Mouse (Mus musculus) urinary bladder, postnatal 14 days (tissue): ENCODE data around the gene Hist2h4.
"Not testable (repeated sequence)": the region's sequence is repeated elsewhere in the genome, so short reads cannot be mapped to it uniquely, and the experiment has no call there.

Source experiments
- DNase-seq: peaks from one replicate; pipeline ENCODE4 v3.0.0; 2021; ENCODE audit warnings: low spot score

Hist2h4 gene

DNA sequence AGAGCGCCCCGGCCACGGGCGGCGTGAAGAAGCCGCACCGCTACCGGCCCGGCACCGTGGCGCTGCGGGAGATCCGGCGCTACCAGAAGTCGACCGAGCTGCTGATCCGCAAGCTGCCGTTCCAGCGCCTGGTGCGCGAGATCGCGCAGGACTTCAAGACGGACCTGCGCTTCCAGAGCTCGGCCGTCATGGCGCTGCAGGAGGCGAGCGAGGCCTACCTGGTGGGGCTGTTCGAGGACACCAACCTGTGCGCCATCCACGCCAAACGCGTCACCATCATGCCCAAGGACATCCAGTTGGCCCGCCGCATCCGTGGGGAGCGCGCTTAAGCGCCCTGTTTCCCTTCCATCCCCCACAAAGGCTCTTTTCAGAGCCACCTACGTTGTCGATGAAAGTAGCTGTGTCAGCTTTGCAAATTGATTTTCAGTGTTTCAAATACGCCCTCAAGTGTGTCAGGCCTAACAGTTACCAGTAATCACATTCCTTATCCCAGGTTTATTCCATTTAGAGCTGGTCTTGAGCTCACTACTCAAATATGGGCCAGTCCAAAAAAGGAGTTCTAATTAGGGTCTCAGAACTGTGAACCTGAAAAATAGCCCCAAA is 5.8 kb upstream of the Hist2h4 start:
- not testable (repeated sequence) for DNase-seq

DNA sequence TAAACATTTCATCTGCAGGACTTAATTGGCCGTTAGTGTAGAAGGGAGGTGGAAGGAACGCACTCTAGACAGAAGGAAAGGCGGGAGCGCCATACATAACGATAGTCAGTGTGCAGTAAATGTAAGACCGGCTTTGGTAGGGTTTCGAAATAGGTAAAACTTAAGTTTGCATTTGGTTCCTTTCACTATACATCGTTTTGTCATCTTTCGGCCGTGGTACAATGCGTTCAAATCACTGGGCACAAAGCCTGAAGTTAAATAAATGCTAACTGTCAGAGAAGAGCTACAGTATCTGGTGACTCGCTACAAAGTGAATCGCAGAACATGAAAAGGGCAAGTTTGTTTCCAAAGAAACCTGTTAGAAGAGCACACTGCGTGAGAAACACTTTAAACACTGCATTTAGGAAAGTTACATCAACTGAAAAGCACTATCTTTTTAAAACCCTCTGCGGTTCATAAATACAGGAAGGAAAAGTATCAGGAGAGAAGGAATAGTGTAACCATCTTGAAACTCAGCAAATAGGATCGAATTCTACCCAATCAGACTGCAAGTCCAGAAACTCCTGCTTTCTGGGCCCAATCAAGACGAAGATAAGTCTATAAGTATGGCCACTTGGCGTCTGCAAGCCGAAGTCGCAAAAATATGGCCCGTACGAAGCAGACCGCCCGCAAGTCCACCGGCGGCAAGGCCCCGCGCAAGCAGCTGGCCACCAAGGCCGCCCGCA is 5.1 kb upstream of the Hist2h4 start, which contains the start of gene Hist2h3b:
Gene Hist2h3b, plus strand, starts transcription at position 604 of the 725 bp plus-strand sequence.
- DNase-seq = peak; percentile 80

DNA sequence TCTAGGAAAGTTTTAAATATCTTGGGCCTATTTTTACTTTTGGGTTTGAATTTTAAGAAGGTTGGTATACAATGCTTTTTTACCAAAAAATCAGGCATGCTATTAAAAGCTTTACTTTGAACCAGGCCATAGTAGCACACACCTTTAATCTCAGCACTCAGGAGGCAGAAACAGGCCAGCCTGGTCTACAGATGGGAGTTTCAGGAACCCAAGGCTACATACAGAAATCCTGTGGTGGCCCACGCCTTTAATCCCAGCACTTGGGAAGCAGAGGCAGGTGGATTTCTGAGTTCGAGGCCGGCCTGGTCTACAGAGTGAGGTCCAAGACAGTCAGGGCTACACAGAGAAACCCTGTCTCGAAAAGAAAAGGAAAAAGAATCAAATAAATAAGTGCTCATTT is 4.4 kb upstream of the Hist2h4 start:
- DNase-seq = no peak

DNA sequence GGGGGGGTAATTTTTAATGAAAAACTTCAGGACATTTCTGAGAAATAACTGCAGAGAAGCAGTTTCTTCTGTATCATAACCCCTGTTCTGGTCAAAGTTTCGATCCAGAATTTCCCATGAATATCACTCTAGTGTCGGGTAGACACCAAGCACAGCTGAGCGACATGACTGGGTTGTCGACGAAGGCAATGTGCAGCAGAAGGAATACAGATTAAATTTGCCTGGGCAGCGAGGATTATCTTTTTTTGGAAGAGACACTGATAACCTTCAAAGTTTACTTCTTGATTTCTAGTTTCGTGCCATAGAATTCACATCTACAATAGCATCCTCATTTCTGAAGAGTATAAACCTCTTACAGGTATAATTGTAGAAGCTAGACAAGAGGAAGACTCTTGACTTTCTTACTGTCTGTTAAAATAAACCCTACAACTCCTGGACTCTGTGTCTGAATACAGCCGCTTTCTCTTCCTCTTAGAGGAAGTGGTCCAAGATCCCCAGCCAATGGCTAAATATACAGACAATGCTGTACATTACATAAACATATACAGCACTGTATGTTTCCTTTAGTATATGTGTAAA is 3.1 kb upstream of the Hist2h4 start:
- DNase-seq = no peak

DNA sequence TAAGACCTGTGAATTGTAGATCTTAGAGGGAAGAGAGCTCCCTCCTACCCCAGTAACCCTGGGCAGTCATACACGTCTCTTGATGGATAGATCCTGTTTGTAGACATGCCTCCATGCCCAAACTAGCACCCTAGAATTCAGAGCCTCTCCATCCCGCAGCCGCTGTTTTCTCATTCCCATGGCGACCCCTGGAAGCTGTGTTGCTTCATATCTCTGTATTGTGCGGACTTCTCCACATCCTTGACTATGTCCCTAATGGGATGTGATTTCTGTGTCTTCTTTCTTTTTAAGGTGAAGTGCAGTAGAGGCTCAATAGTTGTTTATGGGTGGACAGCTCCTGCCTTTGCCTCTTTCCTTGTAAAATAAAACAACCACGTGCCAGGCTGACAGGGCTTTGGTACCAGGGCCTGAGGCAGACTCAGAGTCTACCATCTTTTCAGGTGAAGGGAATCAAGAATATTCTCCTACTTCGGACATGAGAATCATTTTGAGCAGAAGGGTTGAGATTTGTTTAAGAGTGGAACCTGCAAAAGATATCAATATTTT is 1.4 kb upstream of the Hist2h4 start:
- DNase-seq = no peak

DNA sequence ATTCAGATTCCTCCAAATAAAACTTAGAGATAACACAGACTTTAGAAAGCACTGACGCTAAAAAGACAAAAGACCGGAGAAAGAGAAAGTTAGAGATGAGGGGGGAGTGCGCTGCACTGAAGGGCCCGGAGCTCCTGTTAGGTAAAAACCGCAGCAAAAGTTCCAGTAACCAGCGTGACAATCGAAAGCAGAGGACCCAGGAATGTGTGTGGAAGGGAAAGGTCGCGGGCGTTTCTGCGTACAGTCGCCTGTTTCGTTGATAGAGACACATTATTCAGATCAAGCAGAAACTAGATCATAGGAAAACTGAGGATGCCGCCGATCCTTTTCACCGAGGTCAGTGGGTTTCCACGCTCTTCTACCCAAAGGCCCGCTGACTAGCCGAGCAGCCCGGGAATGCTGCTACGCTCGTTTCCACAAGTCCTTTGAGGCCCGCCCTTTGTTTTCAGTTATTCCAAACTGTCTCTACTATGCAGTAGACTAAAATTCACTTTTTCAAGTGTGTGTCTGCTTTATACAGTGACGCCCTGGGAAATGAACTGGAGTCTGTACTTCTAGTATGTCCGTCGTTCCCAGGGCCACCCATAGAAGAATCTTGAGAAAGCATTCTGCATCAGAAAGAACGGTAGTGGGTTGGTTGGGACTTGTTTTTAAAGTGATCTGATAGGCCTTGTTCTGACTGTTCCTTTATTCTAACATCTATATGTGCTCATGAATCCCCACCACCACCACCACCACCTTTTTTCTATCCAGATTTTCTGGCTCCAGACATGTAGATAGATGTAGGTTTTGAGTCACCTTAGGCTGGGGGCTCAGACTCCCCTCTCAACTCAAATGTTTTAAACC is 670 bp upstream of the Hist2h4 start:
- DNase-seq = peak; percentile 62

DNA sequence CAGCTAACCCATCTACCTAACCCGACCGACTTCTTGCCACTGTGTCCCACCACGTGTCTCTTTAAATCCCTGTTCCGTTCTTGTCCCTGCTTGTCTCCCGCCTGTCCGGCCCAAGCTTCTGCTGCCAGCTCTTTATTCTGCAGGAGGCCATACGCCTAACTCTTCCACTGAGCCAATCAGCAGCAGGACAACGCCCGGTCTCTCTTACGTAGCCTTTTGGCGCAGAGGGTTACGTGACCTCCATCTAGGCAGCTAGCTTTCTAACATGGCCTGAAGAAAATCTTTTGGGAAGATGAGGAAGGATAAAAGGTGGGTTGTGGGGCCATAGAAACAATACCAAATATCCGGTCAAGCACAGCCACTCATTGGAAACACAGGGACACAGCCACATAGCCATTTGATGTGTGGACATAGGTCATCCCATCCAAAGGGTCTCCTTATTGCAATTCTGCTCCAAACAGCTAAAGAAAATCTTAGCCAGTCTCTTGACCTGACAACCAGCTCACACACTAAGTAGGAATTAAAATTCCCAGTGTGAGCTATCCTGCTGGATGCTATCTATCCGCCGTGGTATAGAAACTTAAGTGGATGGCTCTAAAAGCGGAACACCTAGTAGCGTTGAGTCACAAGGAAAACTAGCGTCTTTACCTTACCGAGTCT is 765 bp downstream of the Hist2h4 start:
- DNase-seq = peak; percentile 89

DNA sequence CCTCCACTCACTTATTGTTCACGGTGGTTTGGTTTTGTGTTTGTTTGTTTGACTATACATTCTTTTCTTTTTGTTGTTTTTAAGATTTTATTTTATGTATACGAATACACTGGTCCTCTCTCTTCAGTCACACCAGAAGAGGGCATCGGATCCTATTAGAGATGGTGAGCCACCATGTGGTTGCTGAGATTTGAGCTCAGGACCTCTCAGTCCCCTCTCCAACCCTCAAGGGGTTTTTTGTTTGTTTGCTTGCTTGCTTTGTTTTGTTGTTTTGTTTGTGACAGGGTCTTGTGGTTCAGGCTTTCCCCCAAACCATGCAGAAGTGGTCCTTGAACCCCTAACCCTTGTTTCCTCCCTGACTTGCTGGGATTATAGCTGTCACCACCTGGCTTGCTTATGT is 1.5 kb downstream of the Hist2h4 start:
- no peak for DNase-seq

DNA sequence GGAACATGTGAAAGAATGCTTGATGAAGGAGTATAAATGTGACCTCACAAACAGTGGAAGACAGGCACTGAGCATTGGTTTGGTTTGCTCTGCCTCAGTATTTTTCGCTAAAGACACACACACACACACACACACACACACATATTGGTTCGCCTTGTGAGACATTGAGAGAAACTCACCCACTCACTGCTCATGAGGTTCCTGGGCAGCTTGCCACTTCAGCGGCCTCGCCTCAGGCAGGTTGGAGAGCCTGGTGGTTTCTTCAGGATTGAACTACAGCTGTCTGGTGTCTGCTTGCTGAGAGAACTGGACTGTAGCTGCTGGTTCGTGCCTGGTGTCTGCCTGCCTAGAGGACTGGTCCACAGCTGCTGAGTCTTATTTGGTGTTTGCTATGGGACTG is 2.9 kb downstream of the Hist2h4 start:
- DNase-seq = no peak

DNA sequence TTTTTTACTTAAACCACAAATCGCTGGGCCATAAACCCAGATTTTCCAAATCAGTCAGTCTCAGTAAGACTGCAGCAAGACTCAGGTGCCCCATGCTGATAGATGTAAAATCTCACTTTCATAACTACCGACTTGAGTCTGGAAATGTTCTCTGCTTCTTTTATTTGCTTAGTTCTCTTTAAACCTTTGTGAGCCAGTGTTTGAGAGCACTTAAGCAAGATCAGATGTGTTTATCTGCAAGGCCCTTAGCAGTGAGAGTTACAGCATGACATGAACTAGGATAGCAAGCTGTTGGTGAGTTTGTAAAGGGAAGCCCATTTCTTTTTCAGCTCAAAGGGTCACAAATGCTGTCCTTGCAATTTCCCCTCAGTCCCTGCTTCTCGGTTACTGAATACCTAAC is 5.9 kb downstream of the Hist2h4 start:
- DNase-seq = no peak

DNA sequence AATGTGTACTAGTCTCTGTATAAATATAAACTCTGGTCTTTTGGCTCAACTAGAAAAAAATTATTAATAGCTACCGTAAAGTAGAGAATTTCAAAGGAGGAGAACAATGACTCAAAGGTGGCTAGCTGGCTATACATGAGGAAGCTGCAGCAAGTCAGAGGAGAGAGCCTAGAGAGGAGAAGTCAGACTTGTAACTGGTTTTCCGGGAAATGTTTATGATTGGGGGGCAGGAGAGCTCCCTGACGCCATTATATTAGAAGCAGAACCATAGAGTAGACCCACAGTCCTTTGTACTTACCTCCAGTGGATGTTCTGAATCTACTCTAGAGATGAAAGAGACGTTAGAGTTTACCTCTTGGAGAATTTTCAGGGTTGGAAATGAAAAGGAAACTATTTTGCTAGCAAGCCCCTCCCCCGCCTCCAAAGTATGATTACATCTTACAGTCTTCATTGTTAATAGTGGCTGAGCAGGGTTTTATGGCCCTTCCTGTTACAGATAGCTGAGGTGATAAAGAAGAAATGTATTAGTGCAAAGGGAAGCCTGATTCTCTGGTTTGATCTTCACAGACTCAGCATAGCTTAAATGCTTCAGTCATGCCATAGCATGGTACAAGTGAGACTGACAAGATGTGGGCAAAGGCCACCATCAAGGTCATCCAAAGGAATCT is 7.1 kb downstream of the Hist2h4 start:
- DNase-seq = no peak

DNA sequence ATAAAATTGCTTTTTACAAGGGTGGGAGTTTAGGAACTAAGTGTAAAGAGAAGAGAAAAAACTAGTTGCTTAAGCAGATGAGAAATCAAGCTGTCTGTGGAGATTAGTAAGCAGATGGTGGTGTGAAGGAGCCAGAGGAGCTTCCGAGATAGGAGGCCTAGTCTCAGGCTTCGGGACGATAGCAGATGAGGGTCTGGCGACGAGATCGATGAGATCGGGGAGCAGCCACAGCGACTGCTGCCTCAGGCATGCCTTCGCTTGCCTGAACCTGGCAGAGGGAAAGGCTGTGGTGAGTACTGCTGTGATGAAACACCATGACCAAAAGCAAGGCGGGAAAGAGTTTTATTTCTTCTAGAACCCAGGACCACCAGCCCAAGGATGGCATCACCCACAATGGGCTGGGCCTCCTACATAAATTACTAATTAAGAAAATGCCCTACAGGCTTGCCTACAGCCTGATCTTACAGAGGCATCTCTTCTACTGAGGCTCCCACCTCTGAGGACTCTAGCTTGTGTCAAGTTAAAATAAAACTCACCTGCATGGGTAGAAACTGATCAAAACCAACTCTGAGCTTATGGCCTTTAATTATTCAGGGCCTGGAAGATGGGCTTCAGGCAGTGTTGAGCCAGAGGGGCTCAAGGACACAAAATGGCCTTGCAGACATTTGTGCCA is 8.3 kb downstream of the Hist2h4 start:
- peak; percentile 70 for DNase-seq

DNA sequence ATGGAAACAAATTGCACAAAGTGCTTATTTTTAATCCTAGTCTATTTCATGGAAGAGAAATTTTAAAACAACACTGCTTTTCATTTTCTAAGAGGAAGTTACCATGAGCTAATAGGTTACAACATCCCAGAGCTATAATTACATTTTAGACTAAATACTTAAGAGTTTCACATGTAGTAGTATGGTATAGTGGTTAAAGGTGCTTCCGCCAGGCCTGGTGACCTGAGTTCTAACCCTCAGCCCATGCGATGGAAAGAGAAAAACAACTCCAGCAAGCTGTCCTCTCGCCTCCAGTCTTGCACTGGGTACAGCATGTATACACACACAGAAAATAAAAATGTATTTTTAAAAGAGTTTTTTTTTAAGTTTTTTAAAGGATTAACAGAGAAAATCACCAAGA is 11.3 kb downstream of the Hist2h4 start:
- DNase-seq = no peak

DNA sequence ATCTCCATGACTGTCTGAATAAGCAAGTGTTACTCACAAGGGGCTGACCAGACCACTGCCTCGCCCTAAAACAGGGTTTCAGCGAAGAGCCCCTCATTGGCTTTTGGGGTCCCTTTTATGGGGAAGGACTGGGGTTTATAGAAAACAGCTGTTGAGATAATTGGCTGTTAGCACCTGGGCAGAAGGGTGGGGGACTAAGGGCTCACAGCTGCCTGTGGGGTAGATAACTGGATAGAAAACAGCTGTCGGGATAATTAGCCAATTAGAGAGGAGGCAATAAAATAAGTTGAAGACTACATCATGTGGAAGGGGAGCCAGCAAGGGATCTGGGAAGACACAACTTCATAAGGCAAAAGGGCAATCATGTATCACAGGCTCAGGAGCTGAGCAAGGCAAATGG is 12.2 kb downstream of the Hist2h4 start:
- DNase-seq = no peak

DNA sequence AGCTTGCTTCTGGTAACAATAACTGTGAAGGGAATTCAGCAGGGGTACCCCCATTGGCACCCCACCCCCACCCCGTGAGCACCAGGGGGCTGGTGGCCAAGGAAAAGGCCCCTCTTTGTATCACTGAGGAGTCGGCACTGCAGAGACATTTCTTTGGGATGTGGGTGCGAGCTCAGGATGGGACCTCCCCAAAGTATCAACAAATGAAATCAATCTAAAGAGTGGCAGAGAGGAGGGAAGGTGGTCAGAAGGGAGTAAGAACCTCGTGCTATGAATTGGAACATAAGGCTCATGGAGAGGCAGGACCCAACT is 14.1 kb downstream of the Hist2h4 start:
- DNase-seq = no peak

DNA sequence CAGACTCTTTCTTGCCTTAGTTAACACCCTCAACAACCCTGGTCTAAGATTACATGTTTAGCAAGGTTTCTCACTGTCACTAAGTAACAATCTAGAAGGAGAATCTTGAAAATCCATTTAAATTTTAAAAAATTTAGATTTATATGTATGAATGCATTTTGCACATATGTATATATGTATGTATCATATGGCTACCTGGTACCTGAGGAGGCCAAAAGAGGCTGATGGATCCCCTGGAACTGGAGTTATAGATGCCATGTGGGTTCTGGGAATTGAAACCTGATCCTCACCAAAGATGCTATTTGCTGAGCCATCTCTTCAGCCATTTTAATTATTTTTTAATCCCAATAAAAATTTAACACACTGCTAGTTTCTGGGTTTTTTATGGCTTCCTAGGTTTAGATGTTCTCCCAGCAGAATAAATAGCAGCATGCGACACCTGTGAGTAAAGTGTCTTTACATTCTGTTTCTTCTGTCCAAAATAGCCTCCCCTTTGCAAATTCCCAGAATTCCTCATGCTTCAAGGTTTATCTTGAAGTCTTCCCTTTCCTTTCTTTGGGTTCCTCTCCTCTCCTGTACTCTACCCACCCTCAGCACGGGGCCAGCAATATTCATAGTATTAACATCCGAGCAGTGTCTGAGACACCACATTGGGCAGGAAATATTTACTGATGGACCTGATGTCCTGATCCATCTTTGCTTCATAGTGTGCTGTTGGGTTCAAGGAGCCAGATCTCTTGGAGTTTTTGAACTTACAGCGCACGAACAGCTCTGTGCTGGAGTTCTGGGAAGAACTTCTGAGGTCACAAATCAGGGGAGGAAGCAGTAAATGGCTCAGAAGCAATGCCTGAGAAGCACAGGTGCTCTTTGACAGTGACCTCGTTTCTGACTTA is 14.7 kb downstream of the Hist2h4 start:
- no peak for DNase-seq

DNA sequence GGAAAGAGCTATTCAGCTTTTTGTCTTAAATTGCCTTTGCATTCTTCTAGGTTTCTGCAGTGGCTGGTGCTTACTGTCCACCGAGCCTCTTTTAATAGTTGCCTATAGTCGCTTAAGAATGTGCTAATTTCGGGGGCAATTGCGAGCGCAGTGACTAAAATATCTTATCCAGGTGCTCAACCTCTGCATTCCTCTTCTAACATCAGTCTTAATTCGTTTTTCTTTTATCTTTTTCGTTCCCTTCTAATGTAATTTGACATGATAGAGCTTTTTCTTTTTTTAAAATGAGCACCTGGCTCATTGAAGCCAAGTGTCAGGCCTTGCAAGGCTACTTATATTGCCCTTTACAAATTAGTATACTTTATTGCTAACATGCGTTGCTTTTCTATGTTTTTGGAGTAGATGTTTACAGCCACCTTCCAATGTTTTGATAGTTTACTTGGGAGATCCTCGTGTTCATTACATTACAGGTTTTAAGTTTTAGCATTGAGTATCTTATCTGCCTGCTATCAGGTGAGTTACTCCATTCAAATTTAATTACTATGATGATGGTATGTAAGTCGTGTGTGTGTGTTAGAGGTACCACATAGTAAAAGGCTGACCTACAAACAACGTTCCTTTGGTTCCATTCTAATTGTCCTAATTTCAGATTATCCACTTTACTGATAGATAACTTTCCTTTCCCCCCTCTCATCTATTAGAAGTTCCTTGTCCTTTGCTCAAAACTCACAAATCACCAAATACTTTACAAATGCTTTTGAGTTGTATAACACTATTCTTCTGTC is 15.6 kb downstream of the Hist2h4 start:
- no peak for DNase-seq

DNA sequence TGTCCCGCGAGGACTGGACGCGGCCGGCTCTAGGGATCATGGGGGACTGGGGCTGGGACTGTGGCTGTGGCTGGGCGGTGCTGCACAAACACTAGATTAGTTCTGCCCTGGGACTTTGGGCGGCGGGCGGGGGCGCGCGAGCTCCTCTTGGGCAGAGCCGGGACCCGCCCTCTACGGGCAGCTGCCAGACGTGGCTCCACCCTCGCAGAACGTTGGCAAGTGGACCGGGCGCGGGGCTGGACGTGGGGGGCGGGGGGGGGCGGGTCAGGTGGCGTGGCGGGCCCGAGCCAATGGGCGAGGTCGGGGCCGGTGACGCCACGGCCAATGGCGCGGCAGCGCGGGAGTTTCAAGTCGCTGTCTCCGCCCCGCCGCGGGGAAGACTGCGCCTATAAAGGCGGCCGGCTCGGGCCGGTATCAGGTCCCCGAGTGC is 16.7 kb downstream of the Hist2h4 start, which contains the start of gene Hist2h3c1:
Gene Hist2h3c1, plus strand, starts transcription at position 259 of the 430 bp plus-strand sequence.
- not testable (repeated sequence) for DNase-seq

DNA sequence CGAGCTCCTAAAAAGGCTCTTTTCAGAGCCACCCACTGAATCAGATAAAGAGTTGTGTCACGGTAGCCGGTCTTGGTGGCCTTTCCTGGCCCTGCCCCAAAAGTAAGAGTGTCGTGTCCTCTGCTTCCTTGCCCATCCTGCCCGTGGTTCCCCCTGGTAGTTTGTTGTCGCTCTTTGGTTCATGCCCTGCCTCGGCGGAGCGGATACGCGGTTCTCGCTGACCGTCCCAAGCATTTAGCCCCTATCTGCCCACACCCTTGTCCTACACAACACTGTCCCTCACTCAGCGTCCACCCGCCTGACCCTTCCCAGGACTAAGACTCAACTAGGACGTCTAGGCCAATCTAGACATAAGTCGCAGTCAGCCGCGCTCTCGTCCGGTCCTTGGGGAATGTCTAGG is 17.1 kb downstream of the Hist2h4 start:
- DNase-seq = not testable (repeated sequence)
